Mouse (Mus musculus) liver, embryonic 12.5 days (tissue): ENCODE measurements around the gene Gm32742. TPM values are rescaled to one million over a fixed set of nuclear protein-coding genes. Genes with fewer than 3 reads are reported as not detected.

Experiments used
- ATAC-seq: fragments of 200-750 bp; cut with Nextera tagmentation; 2 replicates; pipeline ENCODE4 v1.8.0; 2017; ENCODE audit warnings: moderate number of reproducible peaks, mild to moderate bottlenecking, moderate library complexity
- H3K27ac ChIP-seq: fragments of 300-500 bp; sonication (generic); 2 replicates; pipeline ENCODE4 v1.5.1; 2016; ENCODE audit warnings: mild to moderate bottlenecking
- H3K27me3 ChIP-seq: fragments of 300-500 bp; sonication (generic); replicated peaks from 2 replicates; pipeline ENCODE4 v1.6.1; 2016; ENCODE audit warnings: mild to moderate bottlenecking, moderate library complexity
- H3K36me3 ChIP-seq: fragments of 300-500 bp; sonication (generic); 2 replicates; pipeline ENCODE4 v1.6.1; 2016; ENCODE audit warnings: mild to moderate bottlenecking, moderate library complexity
- H3K4me1 ChIP-seq: fragments of 300-500 bp; sonication (generic); 2 replicates; pipeline ENCODE4 v1.6.1; 2016
- H3K4me2 ChIP-seq: fragments of 300-500 bp; sonication (generic); 2 replicates; pipeline ENCODE4 v1.6.1; 2016; ENCODE audit warnings: mild to moderate bottlenecking, moderate library complexity
- H3K4me3 ChIP-seq: fragments of 300-500 bp; sonication (generic); 2 replicates; pipeline ENCODE4 v1.5.1; 2016; ENCODE audit warnings: mild to moderate bottlenecking, moderate library complexity
- H3K9ac ChIP-seq: fragments of 300-500 bp; sonication (generic); 2 replicates; pipeline ENCODE4 v1.6.1; 2016; ENCODE audit warnings: mild to moderate bottlenecking, moderate library complexity
- H3K9me3 ChIP-seq: fragments of 300-500 bp; sonication (generic); replicated peaks from 2 replicates; pipeline ENCODE4 v1.6.1; 2016; ENCODE audit warnings: mild to moderate bottlenecking, moderate library complexity
- WGBS: fragments of 180-500 bp; shearing (Covaris S2); methylation state at CpG from one replicate; pipeline ENCODE4 v1.1.7; 2016; ENCODE audit not compliant: insufficient replicate concordance; 5-methylcytosine and 5-hydroxymethylcytosine counted together
- polyA plus RNA-seq: library from polyadenylated mRNA; unstranded; fragments of >200 nt; fragmentation: Nextera tagmentation; extraction: Ambion mirVana; gene quantifications from 2 replicates; pipeline ENCODE4 v1.2.1, GENCODE M21; 2016

Gm32742 gene
- polyA plus RNA-seq, 1 experiment from 2014 or later: 0.04 TPM

GRCm38 (mm10) chr9:51178297-51178696, 13.0 kb upstream of the Gm32742 start:
- Histone ChIP-seq H3K9ac (no peak overlapping the region), H3K4me3 (no peak overlapping the region), H3K36me3 (no peaks in the 10 kb centered on the region), H3K27me3 (no peaks in the 10 kb centered on the region), H3K27ac (no peak overlapping the region), H3K9me3 (no peaks in the 10 kb centered on the region), H3K4me2 (no peak overlapping the region), H3K4me1 (no peaks in the 10 kb centered on the region)
- 76% methylated on average over 1 of the region's 1 CpGs for WGBS
- no peak for ATAC-seq

- no peak overlapping the region for H3K9ac ChIP-seq
- H3K4me2 ChIP-seq: no peak overlapping the region
- no peak overlapping the region for H3K27ac ChIP-seq
- no peak for ATAC-seq
- no peaks in the 10 kb centered on the region for H3K27me3 ChIP-seq
- WGBS: 76% methylated on average over 1 of the region's 1 CpGs
- H3K9me3 ChIP-seq: no peaks in the 10 kb centered on the region
- no peak overlapping the region for H3K4me3 ChIP-seq
- no peaks in the 10 kb centered on the region for H3K36me3 ChIP-seq
- no peaks in the 10 kb centered on the region for H3K4me1 ChIP-seq
These were observed 10.4 kb upstream of the Gm32742 start for GRCm38 (mm10) chr9:51175722-51176121.

GRCm38 (mm10) chr9:51174890-51175464, 9.7 kb upstream of the Gm32742 start:
- no peak overlapping the region for H3K4me2 ChIP-seq
- H3K36me3 ChIP-seq: no peaks in the 10 kb centered on the region
- no peak overlapping the region for H3K9ac ChIP-seq
- ATAC-seq: no peak
- no peaks in the 10 kb centered on the region for H3K9me3 ChIP-seq
- H3K27ac ChIP-seq: no peak overlapping the region
- no peaks in the 10 kb centered on the region for H3K4me1 ChIP-seq
- WGBS: 51% methylated on average over 8 of the region's 8 CpGs
- H3K4me3 ChIP-seq: no peak overlapping the region
- no peaks in the 10 kb centered on the region for H3K27me3 ChIP-seq

- no peak overlapping the region for H3K4me3 ChIP-seq
- H3K27me3 ChIP-seq: no peaks in the 10 kb centered on the region
- ATAC-seq: no peak
- WGBS: 65% methylated on average over 6 of the region's 6 CpGs
- H3K36me3 ChIP-seq: no peaks in the 10 kb centered on the region
- no peaks in the 10 kb centered on the region for H3K4me1 ChIP-seq
- no peaks in the 10 kb centered on the region for H3K9me3 ChIP-seq
- H3K4me2 ChIP-seq: no peak overlapping the region
- no peak overlapping the region for H3K27ac ChIP-seq
- no peak overlapping the region for H3K9ac ChIP-seq
These were observed 5.0 kb upstream of the Gm32742 start for GRCm38 (mm10) chr9:51170298-51170697.

- no peak overlapping the region for H3K27ac ChIP-seq
- no peaks in the 10 kb centered on the region for H3K4me1 ChIP-seq
- no peaks in the 10 kb centered on the region for H3K27me3 ChIP-seq
- no peak overlapping the region for H3K9ac ChIP-seq
- H3K4me2 ChIP-seq: no peak overlapping the region
- no peaks in the 10 kb centered on the region for H3K36me3 ChIP-seq
- ATAC-seq: no peak
- H3K9me3 ChIP-seq: no peaks in the 10 kb centered on the region
- H3K4me3 ChIP-seq: no peak overlapping the region
- 64% methylated on average over 7 of the region's 7 CpGs for WGBS
These were observed 3.8 kb upstream of the Gm32742 start for GRCm38 (mm10) chr9:51169133-51169532.

- no peaks in the 10 kb centered on the region for H3K36me3 ChIP-seq
- no peaks in the 10 kb centered on the region for H3K9me3 ChIP-seq
- no peak overlapping the region for H3K4me2 ChIP-seq
- no peak overlapping the region for H3K27ac ChIP-seq
- no peak for ATAC-seq
- H3K27me3 ChIP-seq: no peaks in the 10 kb centered on the region
- 62% methylated on average over 5 of the region's 5 CpGs for WGBS
- H3K4me3 ChIP-seq: no peak overlapping the region
- no peaks in the 10 kb centered on the region for H3K4me1 ChIP-seq
- H3K9ac ChIP-seq: no peak overlapping the region
These were observed 3.4 kb upstream of the Gm32742 start for GRCm38 (mm10) chr9:51168698-51169097.

- H3K4me1 ChIP-seq: no peaks in the 10 kb centered on the region
These were observed 2.6 kb upstream of the Gm32742 start for GRCm38 (mm10) chr9:51167954-51168353.

GRCm38 (mm10) chr9:51163989-51164388, 1.3 kb downstream of the Gm32742 start:
- Histone ChIP-seq H3K4me1 (no peaks in the 10 kb centered on the region), H3K9ac (no peak overlapping the region), H3K27ac (no peak overlapping the region), H3K4me3 (no peak overlapping the region), H3K27me3 (peaks cover 19% of the 10 kb centered on the region), H3K4me2 (no peak overlapping the region), H3K9me3 (no peaks in the 10 kb centered on the region), H3K36me3 (no peaks in the 10 kb centered on the region)
- ATAC-seq: no peak
- WGBS: 73% methylated on average over 5 of the region's 5 CpGs

More at GRCm38 (mm10) chr9:51167954-51168353, 2.6 kb upstream of the Gm32742 start:
- Histone ChIP-seq H3K9me3 (no peaks in the 10 kb centered on the region), H3K27ac (no peak overlapping the region), H3K4me3 (no peak overlapping the region), H3K9ac (no peak overlapping the region), H3K36me3 (no peaks in the 10 kb centered on the region), H3K4me2 (no peak overlapping the region), H3K27me3 (no peaks in the 10 kb centered on the region)
- no peak for ATAC-seq
- 62% methylated on average over 11 of the region's 11 CpGs for WGBS

GRCm38 (mm10) chr9:51161771-51162388, 3.4 kb downstream of the Gm32742 start:
- no peaks in the 10 kb centered on the region for H3K9me3 ChIP-seq
- no peak overlapping the region for H3K4me2 ChIP-seq
- no peak overlapping the region for H3K4me3 ChIP-seq
- WGBS: 36% methylated on average over 4 of the region's 4 CpGs
- peaks cover 21% of the 10 kb centered on the region for H3K27me3 ChIP-seq
- H3K4me1 ChIP-seq: no peaks in the 10 kb centered on the region
- no peak for ATAC-seq
- no peaks in the 10 kb centered on the region for H3K36me3 ChIP-seq
- no peak overlapping the region for H3K27ac ChIP-seq
- no peak overlapping the region for H3K9ac ChIP-seq

GRCm38 (mm10) chr9:51152079-51152752, 13.1 kb downstream of the Gm32742 start:
- Histone ChIP-seq H3K27ac (no peak overlapping the region), H3K36me3 (no peaks in the 10 kb centered on the region), H3K9ac (no peak overlapping the region), H3K27me3 (peaks cover 27% of the 10 kb centered on the region; the same call in 1 of the 2 replicates), H3K4me1 (peaks cover 5% of the 10 kb centered on the region; the same call in 1 of the 2 replicates), H3K4me3 (no peak overlapping the region), H3K9me3 (no peaks in the 10 kb centered on the region), H3K4me2 (peak overlapping the region; percentile 30)
- 18% methylated on average over 13 of the region's 13 CpGs for WGBS
- ATAC-seq: no peak

GRCm38 (mm10) chr9:51147294-51147693, 18.0 kb downstream of the Gm32742 start:
- no peak overlapping the region for H3K27ac ChIP-seq
- peaks cover 19% of the 10 kb centered on the region; the same call in 1 of the 2 replicates for H3K27me3 ChIP-seq
- no peaks in the 10 kb centered on the region for H3K9me3 ChIP-seq
- H3K36me3 ChIP-seq: no peaks in the 10 kb centered on the region
- H3K9ac ChIP-seq: no peak overlapping the region
- no peak overlapping the region for H3K4me3 ChIP-seq
- no peak overlapping the region for H3K4me2 ChIP-seq
- no peak for ATAC-seq
- 71% methylated on average over 5 of the region's 5 CpGs for WGBS
- H3K4me1 ChIP-seq: peaks cover 5% of the 10 kb centered on the region; the same call in 1 of the 2 replicates

- H3K9me3 ChIP-seq: no peaks in the 10 kb centered on the region
- H3K27ac ChIP-seq: no peak overlapping the region
- H3K9ac ChIP-seq: no peak overlapping the region
- no peak overlapping the region for H3K4me2 ChIP-seq
- WGBS: 69% methylated on average over 4 of the region's 4 CpGs
- ATAC-seq: no peak
- H3K36me3 ChIP-seq: no peaks in the 10 kb centered on the region
- no peak overlapping the region for H3K4me3 ChIP-seq
- H3K4me1 ChIP-seq: no peaks in the 10 kb centered on the region
- peaks cover 11% of the 10 kb centered on the region; the same call in 1 of the 2 replicates for H3K27me3 ChIP-seq
These were observed 18.8 kb downstream of the Gm32742 start for GRCm38 (mm10) chr9:51146496-51146895.
